Mouse (Mus musculus): Measurements from ENCODE around the gene Zfp354a.
"Not testable (repeated sequence)": the region's sequence is repeated elsewhere in the genome, so short reads cannot be mapped to it uniquely, and the experiment has no call there.

The Zfp354a gene

GRCm38 (mm10) chr11:51059151-51059571, at the start of gene Zfp354a:
Gene Zfp354a (plus strand): TSS chr11:51059257.
- DNase-seq: peak; percentile 88 to 90

GRCm38 (mm10) chr11:51011821-51012220, 47.2 kb upstream of the Zfp354a start:
- DNase-seq: peak; percentile 68 to 69

- no peak for DNase-seq
Observed at GRCm38 (mm10) chr11:51013936-51014335, 45.1 kb upstream of the Zfp354a start, which contains the start of gene Olfr54. Gene Olfr54 (plus strand): TSS chr11:51014236.

GRCm38 (mm10) chr11:51016341-51016740, 42.7 kb upstream of the Zfp354a start:
- no peak for DNase-seq

GRCm38 (mm10) chr11:51026811-51027210, 32.2 kb upstream of the Zfp354a start:
- peak; percentile 39 to 64 for DNase-seq

GRCm38 (mm10) chr11:51029381-51029780, 29.7 kb upstream of the Zfp354a start:
- DNase-seq: peak; percentile 19 to 40

- DNase-seq: peak; percentile 11 to 65
Observed at GRCm38 (mm10) chr11:51030225-51030624, 28.8 kb upstream of the Zfp354a start.

GRCm38 (mm10) chr11:51032851-51033250, 26.2 kb upstream of the Zfp354a start:
- peak in 1 of 2 experiments; percentile 45 for DNase-seq

- not testable (repeated sequence) for DNase-seq
Observed at GRCm38 (mm10) chr11:51034141-51034540, 24.9 kb upstream of the Zfp354a start.

GRCm38 (mm10) chr11:51035951-51036350, 23.1 kb upstream of the Zfp354a start:
- DNase-seq: peak; percentile 56 to 58

- DNase-seq: not testable (repeated sequence)
Observed at GRCm38 (mm10) chr11:51044776-51045175, 14.3 kb upstream of the Zfp354a start.

- DNase-seq: peak; percentile 32 to 36
Observed at GRCm38 (mm10) chr11:51047809-51048208, 11.2 kb upstream of the Zfp354a start, which contains the start of gene Olfr1375. Gene Olfr1375 (plus strand): TSS chr11:51048109.

- no peak for DNase-seq
Observed at GRCm38 (mm10) chr11:51051678-51052077, 7.4 kb upstream of the Zfp354a start.

GRCm38 (mm10) chr11:51053230-51053629, 5.8 kb upstream of the Zfp354a start:
- no peak for DNase-seq

- DNase-seq: no peak
Observed at GRCm38 (mm10) chr11:51059640-51060039, 583 bp downstream of the Zfp354a start.

GRCm38 (mm10) chr11:51060981-51061380, 1.9 kb downstream of the Zfp354a start:
- peak; percentile 81 to 89 for DNase-seq

- DNase-seq: peak in 1 of 2 experiments; percentile 18
Observed at GRCm38 (mm10) chr11:51063276-51063675, 4.2 kb downstream of the Zfp354a start.

- DNase-seq: no peak
Observed at GRCm38 (mm10) chr11:51063841-51064240, 4.8 kb downstream of the Zfp354a start.

- DNase-seq: peak; percentile 45 to 60
Observed at GRCm38 (mm10) chr11:51084527-51084926, 25.5 kb downstream of the Zfp354a start.

- no peak for DNase-seq
Observed at GRCm38 (mm10) chr11:51085269-51085668, 26.2 kb downstream of the Zfp354a start.

- DNase-seq: no peak
Observed at GRCm38 (mm10) chr11:51107261-51107660, 48.2 kb downstream of the Zfp354a start.

GRCm38 (mm10) chr11:51110621-51111020, 51.6 kb downstream of the Zfp354a start:
- no peak for DNase-seq
